Mouse (Mus musculus) neural tube, embryonic 10.5 days (tissue): ENCODE data around the gene Kcnc3.

Experiments used
- DNase-seq: peaks from one replicate; pipeline ENCODE4 v3.0.0-alpha.2; 2017; ENCODE audit warnings: low spot score; ENCODE audit errors: extremely low spot score

Kcnc3 gene

DNA sequence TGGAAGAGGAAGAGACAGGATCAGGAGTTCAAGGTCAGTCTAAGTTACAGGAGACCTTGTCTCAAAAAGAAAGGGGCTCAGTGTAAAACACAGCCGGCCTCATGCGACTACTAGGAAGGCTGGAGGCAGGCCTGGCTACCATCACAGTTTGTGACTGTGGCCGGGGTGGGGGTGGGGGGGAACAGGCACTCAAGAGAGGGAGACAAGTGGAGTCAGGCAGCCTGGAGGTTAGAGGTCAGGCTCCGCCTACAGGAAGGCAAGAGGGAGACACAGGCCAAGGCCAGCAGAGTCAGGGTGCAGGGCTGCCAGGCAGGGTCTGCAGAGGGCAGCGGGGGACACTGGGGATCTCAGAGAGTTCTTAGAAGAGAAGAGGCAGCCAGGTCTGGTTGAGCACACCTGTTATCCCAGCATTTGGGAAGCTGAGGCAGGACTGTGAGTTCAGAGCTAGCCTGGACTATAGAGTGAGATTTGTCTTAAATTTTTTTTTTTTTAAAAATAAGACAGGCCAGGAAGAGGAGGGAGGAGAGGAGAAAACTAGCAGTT is 6.6 kb downstream of the Kcnc3 start:
- DNase-seq = no peak

DNA sequence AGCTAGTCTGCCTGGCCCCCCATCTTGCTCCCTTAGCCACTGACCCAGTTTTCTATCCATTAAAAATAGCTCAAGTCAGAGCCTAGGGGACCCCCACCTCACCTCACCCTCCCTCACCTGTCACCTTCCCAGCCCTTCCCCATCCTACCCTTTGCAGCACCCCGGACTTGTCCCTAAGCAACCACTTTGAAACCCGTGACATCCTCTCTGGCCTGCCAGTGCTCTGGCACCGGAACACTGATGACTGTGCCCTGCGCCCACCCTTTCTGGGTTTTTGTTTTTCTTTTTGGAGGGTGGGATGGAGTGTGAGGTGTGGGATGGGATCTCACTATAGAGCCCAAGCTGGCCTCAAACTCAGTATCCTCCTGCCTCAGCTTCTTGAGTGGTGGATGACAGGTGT is 7.2 kb downstream of the Kcnc3 start:
- no peak for DNase-seq

DNA sequence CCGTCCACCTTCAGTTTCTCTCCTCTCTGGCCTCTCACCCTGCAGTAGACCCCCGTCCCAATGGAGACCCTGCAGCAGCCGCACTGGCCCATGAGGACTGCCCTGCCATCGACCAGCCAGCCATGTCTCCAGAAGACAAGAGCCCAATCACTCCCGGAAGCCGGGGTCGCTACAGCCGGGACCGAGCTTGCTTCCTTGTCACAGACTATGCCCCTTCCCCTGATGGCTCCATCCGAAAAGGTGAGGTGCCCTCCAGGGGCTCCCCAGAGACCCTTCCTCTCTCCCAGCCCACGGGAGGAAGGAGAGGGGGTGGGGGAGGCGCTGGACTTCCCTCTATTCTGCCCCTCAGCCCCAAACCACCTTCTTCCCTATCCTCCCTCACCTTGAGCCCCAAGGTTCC is 7.9 kb downstream of the Kcnc3 start:
- no peak for DNase-seq

DNA sequence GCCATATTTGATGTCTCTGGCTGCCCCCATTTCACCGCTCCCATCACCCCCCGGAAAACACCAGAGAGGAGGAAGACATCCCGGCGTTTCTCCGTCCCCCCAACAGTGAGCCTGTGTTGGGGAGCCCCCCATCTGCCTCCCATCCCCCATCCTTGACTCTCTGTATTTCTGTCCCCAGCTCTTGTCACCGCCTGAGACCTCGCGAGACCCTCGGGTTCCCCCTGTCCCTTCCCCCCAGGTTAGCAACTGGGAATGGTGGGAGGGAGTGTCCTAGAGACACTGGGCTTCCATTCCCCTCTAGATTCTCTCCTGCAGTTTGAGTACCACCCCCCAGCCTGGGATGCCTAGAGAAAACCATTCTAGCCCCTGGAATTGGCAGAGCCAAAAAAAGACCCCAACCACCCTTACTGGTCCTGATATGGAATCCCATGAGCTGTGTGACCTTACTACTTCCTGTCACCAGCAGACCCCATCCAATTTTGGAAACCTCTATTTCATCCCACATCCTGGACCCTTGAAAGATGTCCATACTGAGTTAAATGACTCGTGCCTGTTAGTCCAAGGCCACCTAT is 10.3 kb downstream of the Kcnc3 start:
- no peak for DNase-seq

DNA sequence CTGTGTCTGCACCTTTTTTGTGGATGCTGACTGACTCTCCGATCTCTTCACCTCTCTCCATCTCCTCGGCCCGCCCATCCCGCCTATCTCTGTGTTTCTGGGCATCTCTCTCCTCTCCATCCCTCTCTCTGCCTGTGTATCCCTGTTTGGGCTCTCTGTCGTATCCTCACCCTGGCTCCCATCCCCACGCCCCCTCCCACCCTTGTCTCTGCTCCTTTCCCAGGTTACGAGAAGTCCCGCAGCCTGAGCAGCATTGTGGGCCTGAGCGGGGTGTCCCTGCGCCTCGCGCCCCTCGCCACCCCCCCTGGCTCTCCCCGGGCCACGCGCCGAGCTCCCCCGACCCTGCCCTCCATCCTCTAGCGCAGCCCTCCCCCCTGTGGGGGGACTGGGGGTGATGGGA is 11.2 kb downstream of the Kcnc3 start:
- DNase-seq = no peak

DNA sequence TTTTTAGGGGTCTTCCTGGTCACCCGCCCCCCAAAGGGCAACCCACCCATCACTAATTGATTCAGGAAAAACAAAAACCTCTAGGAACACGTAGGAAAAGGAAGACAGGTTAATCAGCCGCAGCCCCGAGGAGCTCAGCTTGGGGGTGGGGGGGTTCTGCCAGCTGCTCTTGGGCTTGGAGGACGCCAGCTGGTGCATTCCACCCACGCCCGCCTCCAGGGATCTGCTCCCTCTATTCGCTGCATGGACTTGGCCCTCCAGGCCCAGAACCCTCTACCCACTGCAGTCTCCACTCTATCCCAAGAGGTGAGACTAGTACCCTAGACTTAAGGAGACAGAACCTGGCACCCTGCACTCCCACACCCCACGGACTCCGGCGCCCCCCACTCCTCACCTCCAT is 12.0 kb downstream of the Kcnc3 start:
- peak; percentile 17 for DNase-seq

DNA sequence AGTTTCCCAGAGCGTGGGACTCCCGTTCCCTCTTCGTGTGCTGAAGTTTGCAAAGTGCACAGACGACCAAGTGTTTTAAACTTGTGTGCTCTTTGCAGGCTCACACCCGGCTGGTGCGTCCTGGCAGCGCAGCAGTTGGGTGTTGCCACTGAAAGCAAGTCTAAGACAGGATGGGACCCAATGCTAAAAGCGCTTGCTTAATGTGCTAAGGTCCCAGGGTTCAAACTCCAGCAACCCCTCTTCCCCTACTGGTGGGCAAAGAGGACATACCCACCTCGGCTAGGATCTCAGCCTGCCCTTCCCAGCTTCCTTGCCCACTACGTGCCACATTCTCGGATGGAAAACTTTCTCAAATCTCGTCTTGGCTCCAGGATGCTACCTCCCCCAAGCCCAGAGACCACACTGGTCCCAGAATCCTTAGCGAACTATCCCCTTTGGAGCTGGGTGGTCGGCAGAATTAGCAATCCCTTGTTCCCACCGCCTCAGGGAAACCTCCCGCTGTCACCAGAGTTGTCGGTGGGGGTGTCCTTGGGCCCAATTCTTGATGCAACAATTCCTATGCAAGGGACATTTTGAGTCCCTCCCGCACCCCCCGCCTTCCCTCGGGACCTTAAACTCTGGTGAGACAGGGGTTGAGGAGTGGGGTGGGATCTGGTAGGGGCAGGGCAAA is 12.9 kb downstream of the Kcnc3 start:
- peak; percentile 43 for DNase-seq

DNA sequence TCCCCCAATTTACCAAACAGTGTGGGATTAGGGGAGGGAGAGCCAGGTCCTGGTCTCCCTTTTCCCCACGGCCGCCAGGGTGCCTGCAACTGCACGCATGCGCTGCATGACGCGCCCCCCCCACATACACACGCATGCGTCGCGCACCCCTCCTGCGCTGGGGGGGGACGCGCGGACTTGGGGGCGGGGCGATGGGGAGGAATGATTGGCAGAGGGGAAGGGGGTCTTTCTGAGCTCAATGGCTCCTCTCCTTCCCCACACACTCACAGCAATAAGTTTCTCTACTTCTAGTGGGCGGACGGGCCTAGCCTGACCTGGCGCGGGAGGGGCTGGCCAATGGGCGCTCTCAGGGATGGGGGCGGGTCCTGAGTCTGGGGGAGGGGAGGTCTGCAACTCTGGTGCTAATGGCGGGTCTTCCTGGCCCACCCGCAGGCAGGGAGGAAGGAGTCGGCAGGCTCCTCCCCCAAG is 13.7 kb downstream of the Kcnc3 start:
- DNase-seq = peak; percentile 86

DNA sequence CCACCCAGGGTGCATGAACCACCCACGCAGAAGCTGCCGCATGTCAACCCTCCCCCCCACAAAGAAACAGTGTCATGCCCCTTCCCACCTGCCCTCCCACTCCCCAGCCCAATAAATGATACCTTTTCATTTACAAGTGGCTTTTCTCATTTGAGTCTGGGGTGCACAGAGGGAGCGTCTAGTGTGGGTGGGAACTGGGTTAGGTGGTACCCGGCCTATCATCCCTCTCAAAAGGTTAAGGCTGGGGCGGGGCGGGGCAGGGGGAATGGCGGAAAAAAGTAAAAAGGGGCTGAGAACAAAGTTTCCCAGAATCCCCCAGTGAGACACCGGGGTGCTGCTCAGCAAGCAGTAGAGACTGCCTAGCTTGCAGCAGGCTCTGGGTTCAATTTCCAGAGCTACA is 14.2 kb downstream of the Kcnc3 start:
- DNase-seq = no peak

DNA sequence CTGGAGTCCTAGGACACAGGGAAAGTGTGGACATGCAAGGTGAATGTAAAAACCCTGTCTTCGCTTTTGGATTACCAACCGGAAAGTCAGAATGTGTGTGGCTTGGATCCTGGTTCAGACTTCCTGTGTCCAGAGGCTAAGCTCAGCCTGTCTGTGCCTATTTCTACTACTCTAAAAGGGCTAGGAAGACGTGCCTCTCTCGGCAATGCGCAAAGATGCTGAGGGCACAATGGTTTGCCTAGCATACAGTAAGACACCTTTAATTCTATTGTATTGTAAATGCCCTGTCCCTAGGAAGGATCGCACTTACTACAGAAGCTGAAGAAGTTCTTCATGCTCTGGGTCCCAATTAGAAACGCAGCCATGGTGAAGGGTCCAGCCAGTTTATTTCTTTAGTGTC is 15.0 kb downstream of the Kcnc3 start:
- peak; percentile 14 for DNase-seq

DNA sequence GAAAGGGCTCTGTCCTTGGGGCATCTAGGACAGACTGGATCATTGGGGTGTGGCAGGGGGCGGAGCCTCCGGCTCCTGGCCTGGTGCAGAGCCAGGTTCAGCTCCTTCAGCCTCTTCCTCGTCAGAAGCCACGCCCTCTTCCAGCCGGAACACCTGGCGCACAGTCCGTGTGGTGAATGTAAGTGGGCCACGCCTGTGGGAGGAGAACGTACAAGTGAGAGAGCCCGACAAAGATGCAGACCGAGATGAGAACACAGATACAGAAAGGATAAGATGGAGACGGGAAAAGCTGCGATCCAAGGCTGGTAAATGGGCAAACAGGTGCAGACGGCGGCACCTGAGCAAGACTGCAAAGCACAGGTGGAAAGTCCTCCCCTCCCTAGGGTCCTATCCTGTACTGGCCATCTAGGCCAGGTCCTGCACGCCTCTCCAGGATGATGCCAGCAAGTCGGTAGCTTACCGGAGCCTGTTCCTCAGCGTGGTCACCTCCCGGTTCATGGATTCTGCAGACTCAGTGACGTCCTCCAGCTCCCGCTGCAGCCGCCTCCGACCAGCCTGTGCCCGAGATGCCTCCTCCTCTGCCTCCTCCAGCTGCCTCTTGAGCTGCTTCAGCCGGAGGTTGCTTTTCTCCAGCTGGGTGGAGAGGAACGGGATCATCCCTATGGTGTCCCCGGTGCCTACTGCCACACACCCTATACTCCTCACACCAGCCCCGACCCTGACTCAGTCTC is 15.9 kb downstream of the Kcnc3 start:
- DNase-seq = no peak

DNA sequence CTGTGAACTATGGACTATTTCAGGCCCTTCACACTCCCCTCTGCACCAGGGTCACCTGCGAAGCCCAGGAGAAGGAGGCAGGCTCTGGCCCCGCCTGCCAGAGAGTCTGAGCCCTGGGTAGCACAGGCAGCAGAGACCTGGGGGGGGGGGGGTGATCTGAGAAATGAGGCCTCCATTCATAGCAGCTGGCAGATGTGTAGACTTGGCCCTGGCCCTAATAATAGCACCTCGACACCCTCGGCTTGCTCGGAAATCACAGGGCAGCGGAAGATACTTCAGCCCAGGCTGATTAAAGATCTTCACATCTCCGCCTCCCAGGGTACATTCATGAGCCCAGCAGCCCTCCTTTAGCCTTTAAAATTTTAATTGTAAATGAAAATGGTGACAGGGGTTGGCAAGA is 21.7 kb downstream of the Kcnc3 start:
- no peak for DNase-seq

DNA sequence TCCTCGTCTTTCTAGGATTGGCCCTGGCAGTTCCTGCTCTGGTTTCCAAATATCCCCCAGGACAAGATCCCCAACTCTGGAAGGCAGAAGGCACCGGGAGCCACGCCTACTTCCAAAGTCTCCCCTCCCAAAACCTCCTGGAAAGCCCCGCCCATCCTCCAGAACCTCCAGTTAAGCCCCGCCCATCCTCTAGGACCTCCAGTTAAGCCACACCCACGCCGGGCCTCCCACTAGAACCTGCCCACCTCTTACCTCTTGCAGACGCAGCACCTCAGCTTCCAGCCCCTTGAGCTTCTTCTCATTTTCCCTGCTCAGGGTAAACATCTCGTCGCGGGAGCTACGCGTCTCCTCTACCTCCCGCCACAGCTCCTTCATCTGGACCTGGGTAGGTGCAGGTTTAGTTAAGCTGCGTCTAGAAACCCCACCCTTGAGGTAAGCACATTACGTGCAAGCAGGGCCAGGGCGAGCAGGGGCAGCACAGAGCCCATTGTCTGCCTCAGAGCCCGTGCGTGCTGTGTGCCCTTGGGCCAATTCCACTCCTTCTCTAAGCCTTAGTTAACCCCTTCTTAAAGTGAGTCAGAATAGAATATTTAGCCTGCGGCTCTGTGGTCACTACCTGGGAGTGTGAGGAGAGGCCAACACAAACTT is 23.7 kb downstream of the Kcnc3 start:
- DNase-seq = peak; percentile 16

DNA sequence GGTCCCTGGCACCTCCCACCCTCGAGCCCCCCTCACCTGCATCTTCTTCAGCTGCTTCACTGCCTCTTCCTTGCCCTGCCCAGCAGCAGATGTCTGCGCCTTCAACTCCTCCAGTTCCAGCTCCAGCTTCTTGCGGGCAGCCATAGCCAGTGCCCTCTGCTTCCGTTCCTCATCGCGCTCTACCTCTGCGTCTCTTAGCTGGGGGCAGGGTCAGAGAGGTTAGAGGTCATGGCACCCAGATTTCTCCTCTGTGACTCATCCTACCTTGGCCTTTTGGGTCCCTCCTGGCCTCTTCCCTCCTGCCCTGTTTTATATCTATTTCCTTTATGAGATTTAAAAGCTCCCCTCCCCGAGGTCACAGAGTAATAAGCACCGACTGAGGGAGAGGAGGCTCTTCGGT is 24.8 kb downstream of the Kcnc3 start:
- no peak for DNase-seq

DNA sequence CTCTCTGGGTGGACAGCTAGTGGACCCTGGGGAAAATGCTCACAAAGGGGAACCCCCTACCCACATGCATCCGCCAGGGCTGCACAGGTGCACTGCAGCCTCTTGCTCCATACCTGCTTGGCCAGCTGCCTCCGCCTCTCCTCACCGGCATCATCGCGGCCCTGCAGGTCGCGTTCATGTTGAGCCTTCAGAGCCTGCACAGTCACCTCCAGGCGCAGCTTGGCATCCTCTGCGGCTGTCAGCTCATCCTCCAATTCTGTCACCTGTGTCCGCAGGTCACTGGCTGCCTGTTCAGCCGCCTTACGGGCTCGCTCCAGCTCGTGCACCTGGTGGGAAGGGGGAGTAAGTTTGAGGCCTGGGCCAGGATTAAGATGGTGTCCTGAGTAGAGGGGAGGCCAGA is 25.5 kb downstream of the Kcnc3 start:
- no peak for DNase-seq

DNA sequence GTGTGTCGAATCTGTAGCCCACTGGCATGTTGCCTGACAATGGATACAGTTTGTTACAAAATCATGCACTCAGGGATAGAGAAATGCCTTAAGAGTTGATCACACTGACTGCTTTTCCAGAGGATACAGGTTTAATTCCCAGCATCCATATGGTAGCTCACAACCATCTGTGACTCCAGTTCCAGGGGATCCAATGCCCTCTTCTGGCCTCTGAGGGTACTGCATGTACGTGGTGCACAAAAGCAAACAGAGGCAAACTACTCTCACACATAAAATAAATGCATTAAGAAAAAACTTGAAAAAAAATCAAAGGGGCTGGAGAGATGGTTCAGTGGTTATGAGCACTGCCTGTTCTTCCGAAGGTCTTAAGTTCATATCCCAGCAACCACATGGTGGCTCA is 26.6 kb downstream of the Kcnc3 start:
- no peak for DNase-seq

DNA sequence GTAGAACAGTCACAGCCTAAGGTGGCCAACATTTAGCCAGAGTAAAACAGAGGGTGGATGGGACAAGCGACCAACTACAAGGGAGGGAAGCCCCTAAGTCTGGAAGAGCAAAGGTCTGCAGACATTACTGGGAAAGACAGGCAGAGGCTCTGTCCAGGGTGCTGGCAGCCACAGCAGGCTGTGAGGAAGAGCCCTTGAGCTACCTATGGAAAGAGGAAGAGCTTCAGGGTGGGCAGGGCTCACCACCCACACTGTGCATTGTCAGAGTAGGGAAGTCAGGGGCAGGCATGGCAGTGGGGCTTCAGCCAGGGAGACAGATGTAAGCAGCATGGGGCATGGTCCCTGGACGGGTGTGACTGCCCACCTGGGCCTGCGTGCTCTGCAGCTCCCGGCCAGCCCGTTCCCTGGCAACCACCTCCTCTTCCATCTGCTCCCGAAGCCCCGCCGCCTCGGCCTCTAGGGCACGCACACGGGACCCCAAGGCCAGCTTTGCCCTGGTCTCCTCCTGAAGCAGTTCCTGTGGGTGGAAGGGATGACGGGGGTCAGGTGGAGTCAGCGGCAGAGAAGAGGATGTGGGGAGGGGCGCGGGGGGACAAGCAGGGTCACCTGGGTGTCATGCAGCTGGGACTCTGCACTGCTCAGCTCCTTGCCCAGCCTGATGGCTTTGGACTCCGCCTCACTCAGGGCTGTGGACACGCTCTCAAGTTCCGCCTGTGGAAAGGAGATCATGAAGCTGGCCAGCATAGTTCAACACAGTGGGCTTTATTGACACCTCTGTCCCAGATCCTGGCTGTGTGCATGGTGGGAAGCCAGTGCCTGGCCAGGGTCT is 33.5 kb downstream of the Kcnc3 start:
- DNase-seq = no peak

DNA sequence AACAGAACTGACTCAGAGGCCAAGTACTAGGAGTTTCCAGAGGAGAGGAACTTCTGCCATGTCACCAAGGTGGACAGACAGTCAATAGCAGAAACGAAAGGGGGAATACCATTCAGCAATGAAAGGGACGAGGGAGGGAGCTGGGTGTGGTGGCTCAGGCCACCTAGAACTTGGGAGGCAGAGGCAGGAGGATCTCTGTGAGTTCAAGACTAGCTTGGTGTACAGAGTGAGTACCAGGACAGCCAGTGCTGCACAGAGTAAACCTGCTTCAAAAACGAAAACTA is 34.0 kb downstream of the Kcnc3 start:
- DNase-seq = no peak

DNA sequence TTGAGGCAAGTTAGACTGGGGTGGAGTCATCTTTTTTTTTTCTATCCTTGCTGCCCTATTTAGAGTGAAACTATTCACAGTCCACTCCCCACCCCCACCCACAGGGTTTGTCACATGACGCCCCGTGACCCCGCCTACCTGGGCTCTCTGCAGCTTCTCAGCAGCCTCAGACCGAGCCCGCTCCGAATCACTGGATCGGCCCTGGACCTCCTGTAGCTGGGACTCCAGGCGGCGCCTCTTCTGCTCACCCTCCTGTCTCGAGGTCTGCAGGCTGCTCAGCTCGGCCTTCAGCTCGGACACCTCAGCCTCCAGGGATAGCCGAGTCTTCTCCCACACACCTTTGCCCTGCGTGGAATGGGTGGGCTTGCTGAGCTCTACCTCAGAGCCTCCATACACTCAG is 34.4 kb downstream of the Kcnc3 start:
- DNase-seq = no peak

DNA sequence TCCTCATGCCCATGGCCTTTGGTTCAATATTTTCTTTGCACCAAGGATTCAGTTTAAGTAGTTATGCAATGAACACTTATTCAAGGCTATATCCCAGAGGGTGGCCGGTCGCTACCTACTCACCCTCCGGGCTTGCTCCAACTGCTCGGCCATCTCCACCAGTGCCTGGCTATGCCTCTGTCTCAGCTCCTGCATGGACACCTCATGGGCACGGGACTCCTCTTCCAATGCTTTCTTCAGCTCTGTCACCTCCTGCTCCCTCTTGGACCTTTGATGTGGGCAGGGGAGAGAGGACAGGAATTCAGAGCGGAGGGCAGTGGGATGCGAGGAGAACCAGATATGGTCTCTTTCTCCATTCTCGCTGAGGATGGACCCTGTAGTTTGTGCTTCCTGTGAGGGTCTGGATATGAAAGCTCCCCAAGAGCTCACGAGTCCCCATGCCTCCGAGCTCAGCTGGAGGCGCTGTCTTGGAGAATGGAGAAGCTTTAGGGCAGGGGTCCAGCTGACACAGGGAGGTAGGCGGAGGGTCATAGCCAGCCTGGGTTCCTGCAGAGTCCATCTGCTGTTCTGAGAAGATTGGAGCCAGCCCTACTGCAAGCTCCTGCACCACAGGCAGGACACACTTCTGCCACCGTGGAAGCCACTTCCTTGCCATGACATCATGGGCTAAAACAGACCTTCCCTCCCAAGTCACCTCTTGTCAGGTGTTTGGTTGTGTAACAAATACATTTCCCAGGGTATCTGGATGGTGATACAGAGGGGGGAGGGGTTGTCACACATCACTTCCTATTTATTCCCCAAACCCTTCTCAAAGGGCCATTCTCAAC is 35.0 kb downstream of the Kcnc3 start:
- DNase-seq = no peak

DNA sequence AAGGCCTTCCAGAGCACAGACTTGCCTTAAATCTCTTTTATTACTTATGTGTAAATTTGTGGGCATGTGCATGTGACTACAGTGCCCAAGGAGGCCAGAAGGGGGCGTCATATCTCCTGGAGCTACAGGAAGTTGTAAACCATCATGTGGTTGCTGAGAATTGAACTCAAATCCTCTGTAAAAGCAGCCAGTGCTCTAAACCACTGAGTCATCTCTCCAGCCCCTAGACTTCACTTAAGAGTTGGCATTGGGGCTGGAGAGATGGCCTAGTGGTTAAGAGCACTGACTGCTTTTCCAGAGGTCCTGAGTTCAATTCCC is 35.6 kb downstream of the Kcnc3 start:
- DNase-seq = no peak
